Mouse (Mus musculus) G1E (cell line): ENCODE data around the gene Btbd7. TPM values are rescaled to one million over a fixed set of nuclear protein-coding genes. Genes with fewer than 3 reads are reported as not detected.

ENCODE experiments used
- ATAC-seq: 2 replicates; pipeline ENCODE4 v1.8.0; 2016; ENCODE audit warnings: mild to moderate bottlenecking; ENCODE audit not compliant: insufficient number of reproducible peaks, poor library complexity, low FRiP score, severe bottlenecking; ENCODE audit errors: extremely low read depth
- DNase-seq: peaks from one replicate; pipeline ENCODE4 v3.0.0; 2012; ENCODE audit warnings: low spot score
- H3K27me3 ChIP-seq: 2 replicates; pipeline ENCODE4 v1.6.1; 2012; ENCODE audit warnings: mild to moderate bottlenecking, low read length, inconsistent platforms; ENCODE audit not compliant: insufficient read depth
- H3K36me3 ChIP-seq: replicated peaks from 2 replicates; pipeline ENCODE3; 2012; ENCODE audit warnings: mild to moderate bottlenecking, inconsistent platforms
- H3K4me1 ChIP-seq: 2 replicates; pipeline ENCODE4 v1.6.1; 2012; ENCODE audit warnings: low read depth, low read length, inconsistent platforms, mixed read lengths; ENCODE audit not compliant: insufficient read depth
- H3K4me3 ChIP-seq: 2 replicates; pipeline ENCODE4 v1.5.1; 2012; ENCODE audit warnings: low read depth, mild to moderate bottlenecking, inconsistent platforms, low read length, moderate library complexity, mixed read lengths
- H3K9me3 ChIP-seq: replicated peaks from 2 replicates; pipeline ENCODE4 v1.6.1; 2012; ENCODE audit warnings: inconsistent platforms
- CTCF ChIP-seq: IDR thresholded peaks from 2 replicates; pipeline ENCODE4 v1.5.1; 2012; ENCODE audit warnings: low read depth, low read length, inconsistent platforms, mixed read lengths
- GATA1 ChIP-seq: IDR thresholded peaks from 2 replicates; pipeline ENCODE4 v1.6.1; 2012; ENCODE audit warnings: borderline replicate concordance, low read length, inconsistent platforms, mixed read lengths
- GATA2 ChIP-seq: IDR thresholded peaks from 2 replicates; pipeline ENCODE4 v1.6.1; 2012; ENCODE audit warnings: low read depth, low read length, inconsistent platforms, borderline replicate concordance
- POLR2AphosphoS5 ChIP-seq: IDR thresholded peaks from 2 replicates; pipeline ENCODE4 v1.6.1; 2012; ENCODE audit warnings: low read depth, low read length, inconsistent platforms; ENCODE audit not compliant: insufficient replicate concordance
- TAL1 ChIP-seq: conservative IDR thresholded peaks from 2 replicates; pipeline ENCODE4 v1.6.1; 2012; ENCODE audit warnings: low read depth, low read length, inconsistent platforms, mixed read lengths
- polyA plus RNA-seq: library from polyadenylated mRNA; stranded (reverse); fragments of >175 nt; gene quantifications from 2 replicates; pipeline ENCODE4 v1.2.3, GENCODE M21; 2012
- total RNA-seq, 2 experiments: library from RNA; stranded (forward) in 1 of 2; stranded (reverse) in 1 of 2; fragments of 200-1000 nt in 1 of 2; fragments of >200 nt in 1 of 2; fragmentation: Nextera tagmentation in 1 of 2; gene quantifications; 2 replicates each; pipeline ENCODE4 v1.2.3; 2014 to 2017

Gene Btbd7
- total and polyA plus RNA-seq, 3 experiments = 3.4 to 55.8 (median 39.9) TPM

DNA sequence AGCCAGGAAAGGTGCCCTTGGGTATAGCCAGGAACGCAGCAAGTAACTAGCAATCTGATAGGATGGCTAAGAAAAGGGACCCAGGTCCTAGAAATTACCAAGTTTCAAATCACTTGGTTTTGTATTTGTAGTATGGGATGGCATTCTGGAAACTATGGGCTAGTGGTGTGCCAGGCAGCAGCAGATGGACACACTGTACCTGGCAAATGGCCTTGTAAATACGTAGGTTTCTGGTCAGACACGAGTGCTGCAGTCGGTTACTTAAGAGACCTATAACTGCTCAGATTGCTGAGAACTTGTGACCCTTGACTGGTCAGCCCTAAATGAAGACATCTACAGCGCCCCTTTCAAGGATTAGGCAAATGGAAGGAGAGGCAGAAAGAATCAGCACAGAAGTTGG is 100.1 kb downstream of the Btbd7 start:
- H3K36me3 ChIP-seq = peaks cover 91% of the 10 kb centered on the region
- ATAC-seq (no peak), DNase-seq (no peak)
- H3K4me1 ChIP-seq = peaks cover 4% of the 10 kb centered on the region; the same call in 1 of the 2 replicates
- TF ChIP-seq TAL1 (no peak), POLR2AphosphoS5 (no peak), CTCF (no peak), GATA1 (no peak), GATA2 (no peak)
- H3K27me3 ChIP-seq = no peaks in the 10 kb centered on the region
- no peaks in the 10 kb centered on the region for H3K9me3 ChIP-seq
- H3K4me3 ChIP-seq = no peak overlapping the region

GRCm38 (mm10) chr12:102776035-102776434 is 102.2 kb downstream of the Btbd7 start:
- Histone ChIP-seq H3K36me3 (peaks cover 94% of the 10 kb centered on the region), H3K4me3 (no peak overlapping the region), H3K9me3 (0 out of 2 replicates have a peak, but pooled peaks cover 2% of the 10 kb centered on the region), H3K4me1 (peaks cover 10% of the 10 kb centered on the region; the same call in 1 of the 2 replicates), H3K27me3 (no peaks in the 10 kb centered on the region)
- TF ChIP-seq CTCF (no peak), GATA2 (no peak), TAL1 (no peak), POLR2AphosphoS5 (no peak), GATA1 (no peak)
- ATAC-seq (no peak), DNase-seq (no peak)

- Histone ChIP-seq H3K27me3 (no peaks in the 10 kb centered on the region), H3K4me3 (no peak overlapping the region), H3K9me3 (0 out of 2 replicates have a peak, but pooled peaks cover 2% of the 10 kb centered on the region), H3K4me1 (peaks cover 10% of the 10 kb centered on the region; the same call in 1 of the 2 replicates), H3K36me3 (peaks cover 97% of the 10 kb centered on the region)
- TF ChIP-seq TAL1 (no peak), GATA2 (no peak), CTCF (no peak), POLR2AphosphoS5 (no peak), GATA1 (no peak)
- no peak for DNase-seq
- no peak for ATAC-seq
Measured at GRCm38 (mm10) chr12:102772676-102773075, 105.6 kb downstream of the Btbd7 start.

GRCm38 (mm10) chr12:102771601-102772000 is 106.7 kb downstream of the Btbd7 start:
- 0 out of 2 replicates have a peak, but pooled peaks cover 2% of the 10 kb centered on the region for H3K9me3 ChIP-seq
- peaks cover 10% of the 10 kb centered on the region; the same call in 1 of the 2 replicates for H3K4me1 ChIP-seq
- H3K27me3 ChIP-seq = no peaks in the 10 kb centered on the region
- no peak for ATAC-seq
- H3K4me3 ChIP-seq = no peak overlapping the region
- H3K36me3 ChIP-seq = peaks cover 96% of the 10 kb centered on the region
- DNase-seq = no peak
- TF ChIP-seq GATA2 (no peak), TAL1 (no peak), CTCF (no peak), POLR2AphosphoS5 (no peak), GATA1 (no peak)

GRCm38 (mm10) chr12:102769000-102769399 is 109.3 kb downstream of the Btbd7 start:
- Histone ChIP-seq H3K9me3 (0 out of 2 replicates have a peak, but pooled peaks cover 2% of the 10 kb centered on the region), H3K4me1 (peaks cover 10% of the 10 kb centered on the region; the same call in 1 of the 2 replicates), H3K36me3 (peaks cover 94% of the 10 kb centered on the region), H3K4me3 (no peak overlapping the region), H3K27me3 (no peaks in the 10 kb centered on the region)
- no peak for DNase-seq
- TF ChIP-seq GATA1 (no peak), CTCF (no peak), GATA2 (no peak)
- no peak for ATAC-seq

- H3K4me3 ChIP-seq = no peak overlapping the region
- DNase-seq = no peak
- ATAC-seq = no peak
- H3K27me3 ChIP-seq = no peaks in the 10 kb centered on the region
- H3K9me3 ChIP-seq = no peaks in the 10 kb centered on the region
- peaks cover 24% of the 10 kb centered on the region for H3K4me1 ChIP-seq
- peaks cover 77% of the 10 kb centered on the region for H3K36me3 ChIP-seq
- TF ChIP-seq TAL1 (no peak), GATA1 (no peak), POLR2AphosphoS5 (no peak), GATA2 (no peak), CTCF (no peak)
Measured at GRCm38 (mm10) chr12:102763696-102764095, 114.6 kb downstream of the Btbd7 start.

DNA sequence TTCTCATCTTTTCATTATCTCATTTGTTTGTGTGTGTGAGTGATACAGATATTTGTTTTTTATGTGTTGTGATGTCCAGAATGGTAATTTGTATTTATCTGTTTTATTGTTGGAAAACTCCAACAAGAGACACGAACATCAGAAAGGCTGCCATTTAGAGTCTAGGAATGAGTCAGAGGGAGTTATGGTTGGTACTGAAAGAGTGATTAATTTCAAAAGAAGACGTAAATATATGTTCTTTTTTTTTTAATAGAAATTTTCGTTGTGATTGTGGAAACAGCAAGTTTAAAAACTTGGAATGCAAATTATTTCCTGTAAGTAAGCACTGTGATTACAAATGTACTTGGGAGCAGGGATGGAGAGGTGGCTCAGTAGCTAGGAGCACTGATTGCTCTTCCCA is 116.6 kb downstream of the Btbd7 start:
- peaks cover 27% of the 10 kb centered on the region for H3K4me1 ChIP-seq

More for the DNA sequence above, 116.6 kb downstream of the Btbd7 start:
- TF ChIP-seq POLR2AphosphoS5 (no peak), GATA1 (no peak), CTCF (no peak), GATA2 (no peak), TAL1 (no peak)
- Histone ChIP-seq H3K4me3 (no peak overlapping the region), H3K9me3 (no peaks in the 10 kb centered on the region), H3K27me3 (no peaks in the 10 kb centered on the region), H3K36me3 (peaks cover 58% of the 10 kb centered on the region)
- DNase-seq (no peak), ATAC-seq (no peak)
